Mouse (Mus musculus) heart, adult 2 months (tissue): Measurements from ENCODE around the gene Ube2e3. TPM values are rescaled to one million over a fixed set of nuclear protein-coding genes. Genes with fewer than 3 reads are reported as not detected.

ENCODE experiments used
- DNase-seq, 2 experiments: peaks; one replicate each; pipeline ENCODE4 v3.0.0; 2021
- H3K27ac ChIP-seq: fragments of 200-600 bp; 2 replicates; pipeline ENCODE4 v1.8.1; 2022
- H3K27me3 ChIP-seq: fragments of 200-500 bp; 2 replicates; pipeline ENCODE4 v1.6.1; 2012; ENCODE audit warnings: mild to moderate bottlenecking, low read length, inconsistent platforms, mixed read lengths; ENCODE audit not compliant: control insufficient read depth, insufficient read depth
- H3K36me3 ChIP-seq: fragments of 200-500 bp; 2 replicates; pipeline ENCODE4 v1.6.1; 2012; ENCODE audit warnings: low read length, inconsistent platforms; ENCODE audit not compliant: control insufficient read depth, insufficient read depth
- H3K4me1 ChIP-seq: fragments of 200-500 bp; 2 replicates; pipeline ENCODE4 v1.6.1; 2011; ENCODE audit warnings: low read length; ENCODE audit not compliant: control insufficient read depth, insufficient read depth
- H3K4me3 ChIP-seq: fragments of 200-600 bp; 2 replicates; pipeline ENCODE4 v1.8.1; 2022
- H3K79me2 ChIP-seq: fragments of 200-500 bp; replicated peaks from 2 replicates; pipeline ENCODE4 v1.6.1; 2012; ENCODE audit warnings: mild to moderate bottlenecking, inconsistent platforms, low read length, moderate library complexity, mixed read lengths; ENCODE audit not compliant: control insufficient read depth, insufficient read depth
- H3K9ac ChIP-seq: fragments of 200-500 bp; 2 replicates; pipeline ENCODE4 v1.6.1; 2012; ENCODE audit warnings: low read depth, mild to moderate bottlenecking, control low read depth, inconsistent platforms, low read length, mixed read lengths
- CTCF ChIP-seq: fragments of 200-600 bp; IDR thresholded peaks from 2 replicates; pipeline ENCODE4 v1.8.1; 2022; ENCODE audit warnings: antibody characterized with exemption, mild to moderate bottlenecking, moderate library complexity
- EP300 ChIP-seq: fragments of 200-500 bp; IDR thresholded peaks from 2 replicates; pipeline ENCODE4 v1.6.1; 2011; ENCODE audit warnings: low read depth, low read length, control low read depth; ENCODE audit not compliant: insufficient read depth
- POLR2A ChIP-seq: fragments of 200-500 bp; IDR thresholded peaks from 2 replicates; pipeline ENCODE4 v1.6.1; 2011; ENCODE audit warnings: mild to moderate bottlenecking, low read depth, low read length, control low read depth; ENCODE audit not compliant: insufficient read depth
- WGBS: fragments of 180-500 bp; shearing (Covaris S2); methylation state at CpG from one replicate; pipeline ENCODE4 v1.1.7; 2018; 5-methylcytosine and 5-hydroxymethylcytosine counted together
- intact Hi-C: fragments of 180-260 bp; cut with DNase I; formaldehyde crosslinking; loops from one replicate; pipeline ENCODE4 v1.15.1; 2025
- polyA plus RNA-seq: library from polyadenylated mRNA; depleted of rRNA; stranded (reverse); fragments of >200 nt; gene quantifications from 2 replicates; pipeline ENCODE4 v1.2.3, GENCODE M21; 2012
- total RNA-seq, 2 experiments: library from RNA; stranded (reverse); gene quantifications; 2 replicates each; pipeline ENCODE4 v1.2.3; 2021

Gene Ube2e3
- total and polyA plus RNA-seq, 3 experiments, result 20.9 to 47.8 (median 42.1) TPM

- no peaks in the 10 kb centered on the region for H3K27me3 ChIP-seq
- peak overlapping the region; percentile 87 for H3K27ac ChIP-seq
- TF ChIP-seq EP300 (no peak), POLR2A (0 out of 2 replicates have a peak, but pooled peaks have one; percentile 9)
- H3K79me2 ChIP-seq, result no peaks in the 10 kb centered on the region
- WGBS, result under 1% methylated on average over 29 of the region's 44 CpGs
- intact Hi-C loops, result loop anchor here (5.0 kb wide), 1 partner anchor 39 kb away; no protein-coding TSS in a partner anchor
- H3K4me1 ChIP-seq, result peaks cover 11% of the 10 kb centered on the region
- peak overlapping the region; percentile 59 for H3K9ac ChIP-seq
- H3K36me3 ChIP-seq, result peaks cover 16% of the 10 kb centered on the region
- peak; percentile 86 to 88 for DNase-seq
- peak overlapping the region; percentile 64 for H3K4me3 ChIP-seq
These were observed 559 bp downstream of the Ube2e3 start for GRCm38 (mm10) chr2:78868511-78868854.

GRCm38 (mm10) chr2:78868951-78869720, 1.2 kb downstream of the Ube2e3 start:
- H3K79me2 ChIP-seq, result no peaks in the 10 kb centered on the region
- peaks cover 16% of the 10 kb centered on the region for H3K36me3 ChIP-seq
- H3K4me1 ChIP-seq, result peaks cover 13% of the 10 kb centered on the region
- H3K27ac ChIP-seq, result peak overlapping the region; percentile 87
- H3K4me3 ChIP-seq, result peak overlapping the region; percentile 64
- no peaks in the 10 kb centered on the region for H3K27me3 ChIP-seq
- peak overlapping the region; percentile 100 for H3K9ac ChIP-seq
- WGBS, result 2% methylated on average over 82 of the region's 114 CpGs
- intact Hi-C loops, result loop anchor here (5.0 kb wide), 1 partner anchor 38 kb away; no protein-coding TSS in a partner anchor
- peak; percentile 89 for DNase-seq
- no peak for TF ChIP-seq EP300
- TF ChIP-seq CTCF, result peak; percentile 79
- TF ChIP-seq POLR2A, result no peak

- WGBS, result under 1% methylated on average over 35 of the region's 35 CpGs
- H3K9ac ChIP-seq, result peak overlapping the region; percentile 100
These were observed 2.0 kb downstream of the Ube2e3 start for GRCm38 (mm10) chr2:78869721-78870442.

GRCm38 (mm10) chr2:78870443-78871025, 2.6 kb downstream of the Ube2e3 start:
- intact Hi-C loops, result loop anchor here (2.0 kb wide), 1 partner anchor 44 kb away; no protein-coding TSS in a partner anchor
- peaks cover under 1% of the 10 kb centered on the region; the same call in 1 of the 2 replicates for H3K79me2 ChIP-seq
- 11% methylated on average over 10 of the region's 10 CpGs for WGBS
- H3K4me3 ChIP-seq, result peak overlapping the region; percentile 64
- TF ChIP-seq EP300 (no peak), CTCF (no peak), POLR2A (no peak)
- H3K27me3 ChIP-seq, result no peaks in the 10 kb centered on the region
- H3K36me3 ChIP-seq, result peaks cover 23% of the 10 kb centered on the region
- DNase-seq, result peak; percentile 23 to 42
- H3K9ac ChIP-seq, result peak overlapping the region; percentile 43
- peak overlapping the region; percentile 87 for H3K27ac ChIP-seq
- H3K4me1 ChIP-seq, result peaks cover 16% of the 10 kb centered on the region

More at GRCm38 (mm10) chr2:78869721-78870442, 2.0 kb downstream of the Ube2e3 start:
- Histone ChIP-seq H3K36me3 (peaks cover 19% of the 10 kb centered on the region), H3K4me1 (peaks cover 15% of the 10 kb centered on the region), H3K27me3 (no peaks in the 10 kb centered on the region), H3K4me3 (peak overlapping the region; percentile 64), H3K79me2 (no peaks in the 10 kb centered on the region), H3K27ac (peak overlapping the region; percentile 87)
- TF ChIP-seq POLR2A (no peak), EP300 (no peak), CTCF (no peak)
- peak; percentile 39 to 60 for DNase-seq
- intact Hi-C loops, result loop anchor here (2.0 to 5.0 kb wide), 2 partner anchors 37 to 45 kb away; no protein-coding TSS in a partner anchor

- Histone ChIP-seq H3K79me2 (peaks cover 2% of the 10 kb centered on the region; the same call in 1 of the 2 replicates), H3K36me3 (peaks cover 29% of the 10 kb centered on the region), H3K4me3 (peak overlapping the region; percentile 18), H3K27ac (peak overlapping the region; percentile 52), H3K27me3 (no peaks in the 10 kb centered on the region), H3K4me1 (peaks cover 20% of the 10 kb centered on the region), H3K9ac (peak overlapping the region; percentile 55)
- DNase-seq, result peak in 1 of 2 experiments; percentile 21
- intact Hi-C loops, result loop anchor here (2.0 kb wide), 1 partner anchor 43 kb away; no protein-coding TSS in a partner anchor
- peak; percentile 37 for TF ChIP-seq CTCF
- TF ChIP-seq EP300, result no peak
- 34% methylated on average over 8 of the region's 8 CpGs for WGBS
These were observed 4.3 kb downstream of the Ube2e3 start for GRCm38 (mm10) chr2:78871971-78872860.
